Mouse (Mus musculus) CD4-positive, CD25-positive, alpha-beta regulatory T cell (primary cell): ENCODE results near the gene Cnga2. TPM values are rescaled to one million over a fixed set of nuclear protein-coding genes. Genes with fewer than 3 reads are reported as not detected.

Experiments
- polyA plus RNA-seq: library from polyadenylated mRNA; unstranded; fragments of 100-300 nt; shearing (Covaris generic); gene quantifications from one replicate; pipeline ENCODE4 v1.2.1, GENCODE M21; 2017

Cnga2 gene
- not detected for polyA plus RNA-seq

GRCm38 (mm10) chrX:71991549-71991948 lies at the start of gene Cnga2:
Gene Cnga2 (plus strand): TSS chrX:71991849.

GRCm38 (mm10) chrX:71962073-71963051 lies 29.3 kb upstream of the Cnga2 start, which contains the start of gene Prrg3:
Gene Prrg3 (plus strand): TSS chrX:71962624.

GRCm38 (mm10) chrX:71972686-71973085 lies 19.0 kb upstream of the Cnga2 start, which contains the start of gene Fate1:
Gene Fate1 (plus strand): TSS chrX:71972986.

Other genes with a start within 250 kb of the Cnga2 start
- gene Vma21, start 175.9 kb upstream of the Cnga2 start, polyA plus RNA-seq = 33.6 TPM
- 0.13 TPM for gene Gm1141, start 70.8 kb upstream of the Cnga2 start, polyA plus RNA-seq
- not detected for gene Prrg3, start 29.2 kb upstream of the Cnga2 start, polyA plus RNA-seq
- not detected for gene Fate1, start 18.9 kb upstream of the Cnga2 start, polyA plus RNA-seq
- not detected for gene Magea4, start 230.2 kb downstream of the Cnga2 start, polyA plus RNA-seq